Mouse (Mus musculus): ENCODE measurements around the gene Slc35f5. TPM values are rescaled to one million over a fixed set of nuclear protein-coding genes. Genes with fewer than 3 reads are reported as not detected.
"Not testable (repeated sequence)": the region's sequence is repeated elsewhere in the genome, so short reads cannot be mapped to it uniquely, and the experiment has no call there.

The Slc35f5 gene
- 10 to 100 TPM; 22.4 to 24.2 TPM for total RNA-seq (2021)
- long read RNA-seq, experiment 1, transcript Slc35f5-201 (16 exons, 2,733 nt): major isoform, 9 of 13 reads
- long read RNA-seq, experiment 1, partial matches to known transcripts: 0 of 13 reads
- long read RNA-seq, experiment 1, other reads (novel, unspliced or antisense): 4 of 13 reads
- long read RNA-seq, experiment 2, transcript Slc35f5-201 (16 exons, 2,733 nt): major isoform, 7 of 20 reads
- long read RNA-seq, experiment 2, partial matches to known transcripts: 0 of 20 reads
- long read RNA-seq, experiment 2, other reads (novel, unspliced or antisense): 13 of 20 reads

GRCm38 (mm10) chr1:125560259-125561192, at the start of gene Slc35f5:
TSS of gene Slc35f5 (plus strand) at chr1:125560595.
- Histone ChIP-seq H3K27ac (peak within 1 kb of the TSS; percentile 88), H3K4me3 (peak within 1 kb of the TSS; percentile 80)
- TF ChIP-seq CTCF (conservative IDR thresholded peaks at IDR 0.05): peak; percentile 10; the same call in 1 of the 2 replicates
- DNase-seq (ENCODE audit: low spot score in 2 of 2): peak; percentile 91 to 93

GRCm38 (mm10) chr1:125514706-125515105, 45.7 kb upstream of the Slc35f5 start:
- no peak for TF ChIP-seq CTCF (conservative IDR thresholded peaks at IDR 0.05)
- Histone ChIP-seq H3K27ac (no peak overlapping the region), H3K4me3 (no peak overlapping the region)
- DNase-seq (ENCODE audit: low spot score in 2 of 2): no peak

GRCm38 (mm10) chr1:125516910-125517659, 43.3 kb upstream of the Slc35f5 start:
- peak; percentile 34; the same call in 1 of the 2 replicates for TF ChIP-seq CTCF (conservative IDR thresholded peaks at IDR 0.05)
- DNase-seq (ENCODE audit: low spot score in 2 of 2): no peak
- Histone ChIP-seq H3K4me3 (no peak overlapping the region), H3K27ac (no peak overlapping the region)

GRCm38 (mm10) chr1:125519107-125519611, 41.2 kb upstream of the Slc35f5 start:
- no peak overlapping the region for H3K4me3 ChIP-seq
- DNase-seq (ENCODE audit: low spot score in 2 of 2): no peak
- no peak overlapping the region for H3K27ac ChIP-seq
- TF ChIP-seq CTCF (conservative IDR thresholded peaks at IDR 0.05): peak; percentile 67

- H3K4me3 ChIP-seq: no peak overlapping the region
- no peak for TF ChIP-seq CTCF (conservative IDR thresholded peaks at IDR 0.05)
- no peak for DNase-seq (ENCODE audit: low spot score in 2 of 2)
- H3K27ac ChIP-seq: no peak overlapping the region
Measured at GRCm38 (mm10) chr1:125525965-125526665, 34.3 kb upstream of the Slc35f5 start.

- Histone ChIP-seq H3K4me3 (no peak overlapping the region), H3K27ac (no peak overlapping the region)
- TF ChIP-seq CTCF (conservative IDR thresholded peaks at IDR 0.05): no peak
- DNase-seq (ENCODE audit: low spot score in 2 of 2): no peak
Measured at GRCm38 (mm10) chr1:125526666-125527004, 33.8 kb upstream of the Slc35f5 start.

- H3K27ac ChIP-seq: no peak overlapping the region
- TF ChIP-seq CTCF (conservative IDR thresholded peaks at IDR 0.05): no peak
- DNase-seq (ENCODE audit: low spot score in 2 of 2): no peak
- H3K4me3 ChIP-seq: no peak overlapping the region
Measured at GRCm38 (mm10) chr1:125527364-125527763, 33.0 kb upstream of the Slc35f5 start.

GRCm38 (mm10) chr1:125533180-125533912, 27.0 kb upstream of the Slc35f5 start:
- H3K27ac ChIP-seq; H3K4me3 ChIP-seq; DNase-seq (ENCODE audit: low spot score in 2 of 2): not testable (repeated sequence)

GRCm38 (mm10) chr1:125537131-125537530, 23.3 kb upstream of the Slc35f5 start:
- H3K27ac ChIP-seq: no peak overlapping the region
- TF ChIP-seq CTCF (conservative IDR thresholded peaks at IDR 0.05): no peak
- DNase-seq (ENCODE audit: low spot score in 2 of 2): no peak
- H3K4me3 ChIP-seq: no peak overlapping the region

GRCm38 (mm10) chr1:125537776-125538175, 22.6 kb upstream of the Slc35f5 start:
- H3K27ac ChIP-seq: no peak overlapping the region
- TF ChIP-seq CTCF (conservative IDR thresholded peaks at IDR 0.05): peak; percentile 32
- DNase-seq (ENCODE audit: low spot score in 2 of 2): no peak
- H3K4me3 ChIP-seq: no peak overlapping the region

GRCm38 (mm10) chr1:125539312-125539711, 21.1 kb upstream of the Slc35f5 start:
- no peak overlapping the region for H3K4me3 ChIP-seq
- TF ChIP-seq CTCF (conservative IDR thresholded peaks at IDR 0.05): no peak
- DNase-seq (ENCODE audit: low spot score in 2 of 2): no peak
- no peak overlapping the region for H3K27ac ChIP-seq
